Mouse (Mus musculus): ENCODE measurements around the gene Ifit2. TPM values are rescaled to one million over a fixed set of nuclear protein-coding genes. Genes with fewer than 3 reads are reported as not detected.
"Not testable (repeated sequence)": the region's sequence is repeated elsewhere in the genome, so short reads cannot be mapped to it uniquely, and the experiment has no call there.

The Ifit2 gene
- total and polyA plus RNA-seq, 3 experiments, result 0.69 to 2.7 TPM; not detected in 1

GRCm38 (mm10) chr19:34612243-34613001 is 61.9 kb downstream of the Ifit2 start:
- not testable (repeated sequence) for H3K4me1 ChIP-seq (ENCODE audit: control insufficient read depth in 1 of 2, insufficient read depth in 2 of 2, low read length in 2 of 2); H3K36me3 ChIP-seq (ENCODE audit: control insufficient read depth in 1 of 2, insufficient read depth in 2 of 2, low read length in 2 of 2)

GRCm38 (mm10) chr19:34620871-34621270 is 70.4 kb downstream of the Ifit2 start:
- DNase-seq (ENCODE audit: low read depth, low spot score), result no peak
- no peaks in the 10 kb centered on the region for H3K79me2 ChIP-seq (ENCODE audit: control insufficient read depth, insufficient read depth, low read length, poor library complexity)
- TF ChIP-seq GATA1 (IDR thresholded peaks at IDR 0.05; ENCODE audit: low read depth, low read length) (no peak), TAL1 (IDR thresholded peaks at IDR 0.05; ENCODE audit: low read length) (no peak), ELF1 (IDR thresholded peaks at IDR 0.05; ENCODE audit: low read depth, low read length) (no peak), MEF2A (IDR thresholded peaks at IDR 0.05; ENCODE audit: extremely low read depth, insufficient replicate concordance, low read depth, low read length, poor library complexity, severe bottlenecking) (no peak), MAZ (IDR thresholded peaks at IDR 0.05; ENCODE audit: low read depth, low read length) (no peak), CHD1 (IDR thresholded peaks at IDR 0.05; ENCODE audit: low read depth, low read length) (no peak), ETS1 (IDR thresholded peaks at IDR 0.05; ENCODE audit: low read depth, low read length) (no peak), BHLHE40 (IDR thresholded peaks at IDR 0.05; ENCODE audit: borderline replicate concordance, low read depth, low read length) (no peak), ZNF384 (IDR thresholded peaks at IDR 0.05; ENCODE audit: low read depth, low read length) (no peak), MYB (IDR thresholded peaks at IDR 0.05; ENCODE audit: low read depth, low read length) (no peak)
- no peak overlapping the region for H3K27ac ChIP-seq (ENCODE audit: control insufficient read depth, low read depth, low read length)
- H3K9ac ChIP-seq (ENCODE audit: control insufficient read depth, low read depth, low read length, poor library complexity, severe bottlenecking), result no peak overlapping the region
- no peaks in the 10 kb centered on the region for H3K36me3 ChIP-seq (ENCODE audit: control insufficient read depth in 1 of 2, insufficient read depth in 2 of 2, low read length in 2 of 2)
- no peaks in the 10 kb centered on the region for H3K9me3 ChIP-seq (replicated peaks; ENCODE audit: insufficient read depth, low read length)
- H3K4me1 ChIP-seq (ENCODE audit: control insufficient read depth in 1 of 2, insufficient read depth in 2 of 2, low read length in 2 of 2), result no peaks in the 10 kb centered on the region
- H3K4me3 ChIP-seq (ENCODE audit: control insufficient read depth in 1 of 2, insufficient read depth in 1 of 2, low read depth in 2 of 2, low read length in 2 of 2), result no peak overlapping the region
- H3K27me3 ChIP-seq (ENCODE audit: control insufficient read depth in 1 of 2, insufficient read depth in 2 of 2, low read length in 2 of 2), result peaks cover 0 to 3% of the 10 kb centered on the region in 2 experiments; a peak in 1 of 4 replicates

More at GRCm38 (mm10) chr19:34612243-34613001, 61.9 kb downstream of the Ifit2 start:
- H3K79me2 ChIP-seq (ENCODE audit: control insufficient read depth, insufficient read depth, low read length, poor library complexity); H3K27ac ChIP-seq (ENCODE audit: control insufficient read depth, low read depth, low read length); H3K27me3 ChIP-seq (ENCODE audit: control insufficient read depth in 1 of 2, insufficient read depth in 2 of 2, low read length in 2 of 2); H3K9me3 ChIP-seq (replicated peaks; ENCODE audit: insufficient read depth, low read length); DNase-seq (ENCODE audit: low read depth, low spot score); H3K4me3 ChIP-seq (ENCODE audit: control insufficient read depth in 1 of 2, insufficient read depth in 1 of 2, low read depth in 2 of 2, low read length in 2 of 2); H3K9ac ChIP-seq (ENCODE audit: control insufficient read depth, low read depth, low read length, poor library complexity, severe bottlenecking): not testable (repeated sequence)

- DNase-seq (ENCODE audit: low read depth, low spot score), result no peak
- no peak for TF ChIP-seq MEF2A (IDR thresholded peaks at IDR 0.05; ENCODE audit: extremely low read depth, insufficient replicate concordance, low read depth, low read length, poor library complexity, severe bottlenecking)
- Histone ChIP-seq H3K27ac (ENCODE audit: control insufficient read depth, low read depth, low read length) (no peak overlapping the region), H3K9ac (ENCODE audit: control insufficient read depth, low read depth, low read length, poor library complexity, severe bottlenecking) (no peak overlapping the region), H3K79me2 (ENCODE audit: control insufficient read depth, insufficient read depth, low read length, poor library complexity) (no peaks in the 10 kb centered on the region), H3K4me1 (ENCODE audit: control insufficient read depth in 1 of 2, insufficient read depth in 2 of 2, low read length in 2 of 2) (no peaks in the 10 kb centered on the region), H3K9me3 (replicated peaks; ENCODE audit: insufficient read depth, low read length) (no peaks in the 10 kb centered on the region), H3K27me3 (ENCODE audit: control insufficient read depth in 1 of 2, insufficient read depth in 2 of 2, low read length in 2 of 2) (peaks cover 0 to 8% of the 10 kb centered on the region in 2 experiments; a peak in 2 of 4 replicates), H3K36me3 (ENCODE audit: control insufficient read depth in 1 of 2, insufficient read depth in 2 of 2, low read length in 2 of 2) (no peaks in the 10 kb centered on the region), H3K4me3 (ENCODE audit: control insufficient read depth in 1 of 2, insufficient read depth in 1 of 2, low read depth in 2 of 2, low read length in 2 of 2) (no peak overlapping the region)
Measured at GRCm38 (mm10) chr19:34623781-34624180, 73.3 kb downstream of the Ifit2 start.

All from MEL (cell line).